Mouse (Mus musculus) kidney, adult 9 months (tissue): ENCODE measurements around the gene Pp2d1.
A peak's percentile ranks its signal among the peaks of the same experiment; 100 is the strongest.

Experiments used
- DNase-seq: peaks from one replicate; pipeline ENCODE4 v3.0.0; 2022

Pp2d1 gene

DNA sequence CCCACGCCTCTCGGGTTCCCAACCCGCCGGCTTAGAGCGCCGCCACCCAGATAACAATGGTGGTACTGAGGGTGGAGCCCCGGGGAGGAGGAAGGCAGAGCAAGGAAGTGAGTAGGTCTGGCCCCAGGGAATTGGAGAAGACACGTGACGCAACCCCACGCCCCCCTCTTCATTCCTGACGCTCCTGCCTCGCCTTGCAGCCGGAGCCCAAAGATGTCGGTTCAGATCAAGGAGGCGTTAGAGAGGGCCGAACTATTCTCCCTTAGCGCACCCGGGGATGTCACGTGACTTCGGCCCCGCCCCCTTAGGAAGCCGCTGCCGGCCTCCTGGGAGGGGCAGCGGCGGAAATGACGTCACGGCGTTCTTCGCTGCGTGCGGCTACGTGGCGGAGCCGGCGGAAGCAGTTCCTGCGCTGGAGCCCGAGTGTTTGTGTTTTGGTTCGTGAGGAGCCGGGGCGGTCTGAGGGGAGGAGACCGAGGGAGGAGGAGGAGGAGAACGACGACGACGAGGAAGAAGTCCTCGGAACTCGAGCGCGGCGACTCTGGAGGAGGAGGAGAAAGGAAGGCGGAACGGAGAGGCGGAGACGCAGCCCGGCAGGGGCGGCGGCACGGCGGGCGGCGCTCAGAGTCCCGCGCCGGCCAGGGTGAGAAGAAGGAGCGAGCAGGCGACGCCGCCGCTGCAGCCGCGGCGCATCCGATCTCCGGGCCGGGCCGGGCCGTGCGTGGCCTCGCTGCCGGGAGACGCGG, 60.2 kb downstream of the Pp2d1 start, which contains the start of gene Rab5a:
TSS of gene Rab5a (plus strand) at position 377 of the 746 bp plus-strand sequence.
- DNase-seq: peak; percentile 99

DNA sequence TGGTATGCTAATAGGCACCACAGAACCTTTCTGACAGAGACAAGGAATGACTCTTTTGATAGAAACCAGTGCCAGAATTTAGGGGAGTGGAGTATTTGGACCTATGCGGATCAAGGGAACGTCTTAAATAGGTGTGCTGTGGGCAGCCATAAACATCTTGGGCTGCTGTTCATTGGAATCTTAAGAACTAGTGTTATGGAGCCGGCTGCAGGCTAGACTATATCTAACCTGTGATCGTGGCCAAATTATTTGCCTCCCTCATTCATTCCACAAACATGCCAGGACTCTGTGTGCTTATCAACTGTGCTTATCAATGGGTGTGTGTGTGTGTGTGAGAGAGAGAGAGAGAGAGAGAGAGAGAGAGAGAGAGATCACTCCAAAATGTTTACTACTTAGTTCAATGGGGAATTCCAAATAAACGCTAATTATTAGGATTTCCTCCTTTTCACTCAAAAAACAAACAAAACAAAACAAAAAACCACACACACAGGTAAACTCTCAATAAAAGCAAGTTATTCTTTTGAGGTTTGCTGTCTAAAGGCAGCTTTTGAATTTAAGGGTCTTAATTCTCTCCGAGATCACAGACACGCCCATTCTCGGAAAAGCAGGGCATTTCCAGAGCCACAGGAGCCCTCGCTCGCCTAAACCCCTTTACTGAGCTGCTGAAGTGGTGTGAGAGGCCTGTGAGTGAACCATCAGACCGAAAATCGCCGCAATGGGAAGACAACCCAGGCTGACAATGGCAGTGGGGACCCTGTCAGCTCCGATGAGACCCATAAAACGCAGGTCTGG, 61.0 kb downstream of the Pp2d1 start:
- DNase-seq: peak; percentile 13

DNA sequence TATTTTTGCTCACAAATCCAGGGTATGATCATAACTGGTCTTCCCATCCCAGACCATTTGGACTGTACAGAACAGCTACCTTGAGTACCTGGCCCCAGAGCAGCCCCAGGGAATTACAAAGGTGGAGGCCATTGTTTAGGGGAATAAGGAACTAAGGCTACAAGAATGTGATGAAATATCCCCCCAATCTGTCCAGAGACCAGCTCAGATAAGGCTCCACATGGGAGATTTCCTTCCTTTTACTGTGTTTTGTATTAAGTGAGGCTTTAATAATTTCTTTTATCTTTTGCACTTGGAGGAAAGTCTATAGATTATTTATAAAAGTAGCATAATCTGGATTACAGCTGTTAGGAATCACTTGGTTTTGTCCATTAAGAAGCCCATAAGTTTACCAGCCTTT, 70.6 kb downstream of the Pp2d1 start:
- no peak for DNase-seq

DNA sequence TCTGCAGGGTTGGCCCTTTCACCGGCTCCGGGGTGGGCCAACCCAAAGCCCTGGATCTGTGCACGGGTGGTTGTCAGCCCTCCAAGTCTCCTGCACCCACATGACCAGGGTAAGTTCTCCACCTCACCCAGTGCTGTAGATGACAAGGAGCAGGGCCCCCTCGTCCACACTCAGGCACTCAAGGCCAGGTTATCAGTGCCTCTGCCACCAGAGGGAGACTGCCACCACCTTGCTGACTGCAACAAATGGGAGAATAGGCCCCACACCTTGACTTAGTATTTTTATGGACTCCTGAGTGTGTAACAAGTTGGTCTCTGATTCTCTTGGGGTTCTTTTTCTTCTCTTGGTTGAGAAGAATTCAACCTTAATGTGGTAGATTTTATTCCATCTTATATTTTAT, 73.7 kb downstream of the Pp2d1 start:
- DNase-seq: no peak

DNA sequence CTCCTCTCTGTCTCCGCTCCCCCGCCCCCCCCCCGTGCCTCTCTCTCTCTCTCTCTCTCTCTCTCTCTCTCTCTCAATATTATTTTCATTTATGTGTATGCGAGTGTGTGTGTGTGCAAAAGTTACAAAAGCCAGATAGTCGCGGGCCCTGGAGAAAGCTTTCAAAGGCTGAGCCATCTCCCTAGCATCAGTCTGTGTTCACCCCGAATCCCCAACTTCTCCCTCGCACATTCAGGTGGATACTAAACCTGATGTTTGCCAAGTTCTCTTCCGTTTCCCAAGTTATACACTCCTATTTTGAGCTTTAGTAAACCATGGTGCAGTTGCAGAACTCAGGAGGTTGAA, 75.8 kb downstream of the Pp2d1 start:
- DNase-seq: no peak

DNA sequence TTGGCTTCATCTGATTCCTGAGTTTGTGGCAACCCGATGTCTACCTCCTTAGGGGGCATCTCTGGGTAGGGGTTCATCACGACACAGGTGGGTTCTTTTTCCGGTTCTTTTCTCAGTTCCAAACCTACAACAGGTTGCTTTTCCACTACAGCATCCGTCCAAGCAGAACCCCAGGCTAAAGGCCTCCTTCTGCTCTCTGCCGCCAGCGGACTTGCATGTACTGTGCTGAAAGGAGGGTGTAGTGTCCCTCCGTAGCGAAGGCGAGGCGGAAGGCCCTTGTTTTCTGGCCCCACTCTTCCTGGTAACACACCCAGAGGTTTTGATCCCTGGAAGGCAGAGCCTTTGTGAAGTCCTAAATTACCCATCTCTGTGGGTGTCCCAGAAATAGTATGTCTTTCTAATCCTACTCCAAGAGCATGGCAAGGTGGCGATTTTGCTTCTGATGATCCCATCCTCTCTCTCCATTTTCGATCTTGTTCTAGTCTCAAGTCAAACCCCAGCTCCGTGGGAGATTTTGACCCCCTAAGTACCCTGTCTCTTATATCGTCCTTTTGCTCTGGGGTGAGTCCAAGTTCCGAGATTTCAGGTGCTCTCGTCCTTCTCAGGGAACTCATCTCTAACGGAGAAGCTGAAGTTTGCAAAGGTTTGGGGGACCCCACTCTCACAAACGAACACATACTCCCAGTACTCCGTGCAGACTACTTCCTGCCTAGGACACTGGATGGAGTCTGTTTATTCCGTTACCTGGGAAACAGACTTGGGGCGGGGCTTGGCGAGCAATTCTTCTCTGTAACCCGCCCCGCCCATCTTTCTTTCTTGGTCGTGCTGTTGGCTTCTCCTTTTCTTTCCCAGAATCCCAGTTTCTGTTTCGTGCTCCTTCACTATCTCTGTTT, 76.4 kb downstream of the Pp2d1 start, which contains the start of gene Efhb:
TSS of gene Efhb (minus strand) at position 719 of the 893 bp plus-strand sequence.
- peak; percentile 92 for DNase-seq
